Mouse (Mus musculus): ENCODE data around the gene Dlgap5. TPM values are rescaled to one million over a fixed set of nuclear protein-coding genes. Genes with fewer than 3 reads are reported as not detected.

The Dlgap5 gene
- polyA plus RNA-seq, 1 experiment = 2.4 TPM

GRCm38 (mm10) chr14:47421606-47422005, 3.4 kb upstream of the Dlgap5 start:
- DNase-seq (ENCODE audit: low read depth in 1 of 2, low spot score in 2 of 2) = no peak
- Histone ChIP-seq H3K27me3 (ENCODE audit: control insufficient read depth, insufficient read depth, low read length) (no peaks in the 10 kb centered on the region), H3K27ac (ENCODE audit: insufficient read depth, low read length) (no peak overlapping the region), H3K4me1 (ENCODE audit: control insufficient read depth, insufficient read depth, insufficient read length) (no peaks in the 10 kb centered on the region; the same call in 1 of the 2 replicates), H3K36me3 (ENCODE audit: control insufficient read depth, insufficient read depth, low read length) (no peaks in the 10 kb centered on the region), H3K4me3 (ENCODE audit: extremely low read depth, insufficient read depth, insufficient read length) (no peak overlapping the region)
- 67% methylated on average over 2 of the region's 2 CpGs for WGBS
- TF ChIP-seq POLR2A (IDR thresholded peaks at IDR 0.05; ENCODE audit: low read depth, low read length) (no peak), CTCF (IDR thresholded peaks at IDR 0.05; ENCODE audit: extremely low read depth, insufficient read depth, insufficient read length, insufficient replicate concordance) (no peak)

GRCm38 (mm10) chr14:47419723-47420276, 1.6 kb upstream of the Dlgap5 start:
- no peak overlapping the region for H3K4me3 ChIP-seq (ENCODE audit: extremely low read depth, insufficient read depth, insufficient read length)
- no peaks in the 10 kb centered on the region for H3K27me3 ChIP-seq (ENCODE audit: control insufficient read depth, insufficient read depth, low read length)
- DNase-seq (ENCODE audit: low read depth in 1 of 2, low spot score in 2 of 2) = no peak
- no peaks in the 10 kb centered on the region; the same call in 1 of the 2 replicates for H3K4me1 ChIP-seq (ENCODE audit: control insufficient read depth, insufficient read depth, insufficient read length)
- no peaks in the 10 kb centered on the region for H3K36me3 ChIP-seq (ENCODE audit: control insufficient read depth, insufficient read depth, low read length)
- no peak overlapping the region for H3K27ac ChIP-seq (ENCODE audit: insufficient read depth, low read length)
- TF ChIP-seq CTCF (IDR thresholded peaks at IDR 0.05; ENCODE audit: extremely low read depth, insufficient read depth, insufficient read length, insufficient replicate concordance) (no peak), POLR2A (IDR thresholded peaks at IDR 0.05; ENCODE audit: low read depth, low read length) (no peak)
- 95% methylated on average over 24 of the region's 24 CpGs for WGBS

- WGBS = 62% methylated on average over 9 of the region's 9 CpGs
- H3K27ac ChIP-seq (ENCODE audit: insufficient read depth, low read length) = no peak overlapping the region
- H3K4me3 ChIP-seq (ENCODE audit: extremely low read depth, insufficient read depth, insufficient read length) = no peak overlapping the region
- no peaks in the 10 kb centered on the region for H3K27me3 ChIP-seq (ENCODE audit: control insufficient read depth, insufficient read depth, low read length)
- TF ChIP-seq CTCF (IDR thresholded peaks at IDR 0.05; ENCODE audit: extremely low read depth, insufficient read depth, insufficient read length, insufficient replicate concordance) (no peak), POLR2A (IDR thresholded peaks at IDR 0.05; ENCODE audit: low read depth, low read length) (no peak)
- no peaks in the 10 kb centered on the region; the same call in 1 of the 2 replicates for H3K4me1 ChIP-seq (ENCODE audit: control insufficient read depth, insufficient read depth, insufficient read length)
- no peaks in the 10 kb centered on the region for H3K36me3 ChIP-seq (ENCODE audit: control insufficient read depth, insufficient read depth, low read length)
- no peak for DNase-seq (ENCODE audit: low read depth in 1 of 2, low spot score in 2 of 2)
Measured at GRCm38 (mm10) chr14:47419034-47419625, 923 bp upstream of the Dlgap5 start.

GRCm38 (mm10) chr14:47418666-47418991, 422 bp upstream of the Dlgap5 start:
- WGBS = 45% methylated on average over 5 of the region's 5 CpGs
- TF ChIP-seq CTCF (IDR thresholded peaks at IDR 0.05; ENCODE audit: extremely low read depth, insufficient read depth, insufficient read length, insufficient replicate concordance) (no peak), POLR2A (IDR thresholded peaks at IDR 0.05; ENCODE audit: low read depth, low read length) (no peak)
- H3K27me3 ChIP-seq (ENCODE audit: control insufficient read depth, insufficient read depth, low read length) = no peaks in the 10 kb centered on the region
- no peak overlapping the region for H3K27ac ChIP-seq (ENCODE audit: insufficient read depth, low read length)
- H3K4me1 ChIP-seq (ENCODE audit: control insufficient read depth, insufficient read depth, insufficient read length) = no peaks in the 10 kb centered on the region; the same call in 1 of the 2 replicates
- no peaks in the 10 kb centered on the region for H3K36me3 ChIP-seq (ENCODE audit: control insufficient read depth, insufficient read depth, low read length)
- H3K4me3 ChIP-seq (ENCODE audit: extremely low read depth, insufficient read depth, insufficient read length) = peak overlapping the region; percentile 52; the same call in 1 of the 2 replicates
- no peak for DNase-seq (ENCODE audit: low read depth in 1 of 2, low spot score in 2 of 2)

- Histone ChIP-seq H3K4me3 (ENCODE audit: extremely low read depth, insufficient read depth, insufficient read length) (no peak overlapping the region), H3K36me3 (ENCODE audit: control insufficient read depth, insufficient read depth, low read length) (peaks cover 2% of the 10 kb centered on the region; the same call in 1 of the 2 replicates), H3K27ac (ENCODE audit: insufficient read depth, low read length) (no peak overlapping the region), H3K4me1 (ENCODE audit: control insufficient read depth, insufficient read depth, insufficient read length) (no peaks in the 10 kb centered on the region; the same call in 1 of the 2 replicates), H3K27me3 (ENCODE audit: control insufficient read depth, insufficient read depth, low read length) (no peaks in the 10 kb centered on the region)
- WGBS = 32% methylated on average over 3 of the region's 3 CpGs
- no peak for DNase-seq (ENCODE audit: low read depth in 1 of 2, low spot score in 2 of 2)
- TF ChIP-seq CTCF (IDR thresholded peaks at IDR 0.05; ENCODE audit: extremely low read depth, insufficient read depth, insufficient read length, insufficient replicate concordance) (no peak), POLR2A (IDR thresholded peaks at IDR 0.05; ENCODE audit: low read depth, low read length) (no peak)
Measured at GRCm38 (mm10) chr14:47417346-47417745, 861 bp downstream of the Dlgap5 start.

- H3K27ac ChIP-seq (ENCODE audit: insufficient read depth, low read length) = no peak overlapping the region
- no peak for DNase-seq (ENCODE audit: low read depth in 1 of 2, low spot score in 2 of 2)
Measured at GRCm38 (mm10) chr14:47406000-47406399, 12.2 kb downstream of the Dlgap5 start.

GRCm38 (mm10) chr14:47402735-47403134, 15.5 kb downstream of the Dlgap5 start:
- 96% methylated on average over 8 of the region's 8 CpGs for WGBS
- Histone ChIP-seq H3K27ac (ENCODE audit: insufficient read depth, low read length) (no peak overlapping the region), H3K36me3 (ENCODE audit: control insufficient read depth, insufficient read depth, low read length) (0 out of 2 replicates have a peak, but pooled peaks cover 3% of the 10 kb centered on the region), H3K4me3 (ENCODE audit: extremely low read depth, insufficient read depth, insufficient read length) (no peak overlapping the region), H3K27me3 (ENCODE audit: control insufficient read depth, insufficient read depth, low read length) (no peaks in the 10 kb centered on the region), H3K4me1 (ENCODE audit: control insufficient read depth, insufficient read depth, insufficient read length) (no peaks in the 10 kb centered on the region)
- no peak for DNase-seq (ENCODE audit: low read depth in 1 of 2, low spot score in 2 of 2)
- no peak for TF ChIP-seq POLR2A (IDR thresholded peaks at IDR 0.05; ENCODE audit: low read depth, low read length)
- TF ChIP-seq CTCF (IDR thresholded peaks at IDR 0.05; ENCODE audit: extremely low read depth, insufficient read depth, insufficient read length, insufficient replicate concordance) = no peak

More at GRCm38 (mm10) chr14:47406000-47406399, 12.2 kb downstream of the Dlgap5 start:
- no peaks in the 10 kb centered on the region for H3K4me1 ChIP-seq (ENCODE audit: control insufficient read depth, insufficient read depth, insufficient read length)
- no peak overlapping the region for H3K4me3 ChIP-seq (ENCODE audit: extremely low read depth, insufficient read depth, insufficient read length)
- H3K36me3 ChIP-seq (ENCODE audit: control insufficient read depth, insufficient read depth, low read length) = peaks cover 5% of the 10 kb centered on the region
- WGBS = 91% methylated on average over 9 of the region's 9 CpGs
- no peaks in the 10 kb centered on the region for H3K27me3 ChIP-seq (ENCODE audit: control insufficient read depth, insufficient read depth, low read length)
- TF ChIP-seq CTCF (IDR thresholded peaks at IDR 0.05; ENCODE audit: extremely low read depth, insufficient read depth, insufficient read length, insufficient replicate concordance) = no peak
- TF ChIP-seq POLR2A (IDR thresholded peaks at IDR 0.05; ENCODE audit: low read depth, low read length) = no peak
